Mouse (Mus musculus): ENCODE measurements around the gene Mbl2.
"Not testable (repeated sequence)": the region's sequence is repeated elsewhere in the genome, so short reads cannot be mapped to it uniquely, and the experiment has no call there.

The Mbl2 gene

DNA sequence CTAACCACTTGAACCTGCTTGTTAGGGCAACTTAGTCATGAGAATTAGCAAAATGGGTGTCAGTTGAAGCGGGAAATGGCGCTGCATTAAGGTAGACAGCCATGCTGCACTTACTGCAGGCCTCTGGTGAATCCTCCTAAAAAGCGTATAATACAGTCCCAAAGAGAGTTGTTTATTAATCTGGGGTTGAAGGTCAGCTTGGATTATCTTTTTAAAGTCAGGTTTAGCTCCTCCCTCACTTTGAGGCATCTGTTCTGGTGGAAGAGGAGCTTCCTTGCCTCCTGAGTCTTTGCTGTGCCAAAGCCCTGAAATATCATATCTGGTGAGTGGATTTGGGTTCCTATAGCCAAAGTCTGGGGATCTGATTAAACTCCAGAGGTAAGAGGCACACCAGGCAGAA lies at the start of gene Mbl2:
Mbl2 (plus strand) TSS at position 252 of the 400 bp plus-strand sequence.
- DNase-seq (ENCODE audit: low read depth in 1 of 2, low spot score in 2 of 2): no peak

DNA sequence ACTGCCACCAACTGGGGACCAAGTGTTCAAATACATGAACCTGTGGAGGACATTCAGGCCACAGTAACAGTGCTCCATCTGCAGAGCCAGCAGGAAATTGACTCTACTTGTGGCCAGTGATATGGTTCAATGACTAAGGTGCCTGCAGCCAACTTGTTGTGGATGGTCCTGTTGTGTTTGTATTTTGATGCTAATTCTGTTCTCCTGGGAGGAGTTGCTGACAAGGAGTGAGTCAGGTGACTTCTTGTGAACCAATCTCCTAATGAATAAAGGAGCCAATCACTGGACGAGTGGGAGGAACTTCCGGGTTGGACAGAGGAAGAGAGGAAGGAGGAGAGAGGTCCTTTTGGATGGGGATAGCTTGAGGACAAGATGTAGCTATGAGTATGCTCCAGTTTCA lies 47.2 kb upstream of the Mbl2 start:
- DNase-seq (ENCODE audit: low read depth in 1 of 2, low spot score in 2 of 2): no peak

DNA sequence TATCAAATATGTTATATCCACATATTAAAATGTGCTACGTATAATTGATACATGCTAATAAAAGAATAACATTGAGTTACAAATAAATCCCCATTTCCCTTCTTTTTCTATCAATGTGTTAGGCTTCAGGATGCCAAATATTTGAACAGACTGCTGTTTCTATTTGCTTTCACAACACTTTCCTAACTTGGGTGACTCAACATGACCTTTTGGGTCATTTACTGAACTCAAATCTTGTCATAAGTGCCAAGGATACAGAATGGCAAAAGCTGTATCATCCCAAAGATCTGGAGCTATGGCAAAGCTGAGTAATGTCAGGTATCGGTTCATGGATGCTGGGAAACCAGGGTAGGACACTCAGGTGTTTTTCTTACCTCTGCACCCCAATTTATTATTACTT lies 45.5 kb upstream of the Mbl2 start:
- no peak for DNase-seq (ENCODE audit: low read depth in 1 of 2, low spot score in 2 of 2)

DNA sequence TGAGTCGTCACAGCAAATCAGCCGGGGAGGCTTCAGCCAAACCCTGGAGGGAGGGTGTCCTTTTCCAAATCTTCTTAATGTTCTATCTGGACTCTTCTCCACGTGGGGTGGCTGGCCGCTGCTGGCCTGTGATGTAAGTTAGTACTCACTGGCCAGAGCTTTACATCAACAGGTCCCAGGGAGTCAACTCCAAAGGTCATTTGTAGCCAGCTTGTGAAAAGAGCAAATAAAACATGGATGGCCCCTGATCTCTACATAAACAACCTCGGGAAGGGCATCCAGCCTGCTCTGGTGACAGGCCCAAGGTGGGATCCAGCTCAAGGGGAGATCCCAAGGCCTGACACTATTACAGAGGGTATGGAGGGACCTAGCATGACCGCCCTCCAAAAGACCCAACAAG lies 37.7 kb upstream of the Mbl2 start:
- no peak for DNase-seq (ENCODE audit: low read depth in 1 of 2, low spot score in 2 of 2)

DNA sequence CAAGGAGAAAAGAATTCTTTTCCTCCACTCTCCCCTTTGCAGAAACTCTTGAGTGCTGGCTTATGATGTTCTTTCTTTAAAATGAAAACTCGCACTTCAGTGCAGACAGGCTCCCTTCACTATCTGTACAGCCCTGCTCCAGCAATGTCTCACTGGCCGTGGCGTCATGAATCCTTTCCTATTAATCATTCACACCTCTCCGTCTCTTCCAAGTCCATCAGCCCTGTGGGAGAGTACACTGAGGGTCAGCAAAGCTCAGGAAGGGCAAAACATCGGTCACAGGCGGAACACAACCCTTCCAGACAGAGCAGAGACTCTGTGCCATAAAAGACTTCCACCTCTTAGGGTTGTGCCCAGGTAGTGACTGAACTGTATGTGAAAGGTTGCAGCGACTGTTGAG lies 30.6 kb upstream of the Mbl2 start:
- DNase-seq (ENCODE audit: low read depth in 1 of 2, low spot score in 2 of 2): no peak

DNA sequence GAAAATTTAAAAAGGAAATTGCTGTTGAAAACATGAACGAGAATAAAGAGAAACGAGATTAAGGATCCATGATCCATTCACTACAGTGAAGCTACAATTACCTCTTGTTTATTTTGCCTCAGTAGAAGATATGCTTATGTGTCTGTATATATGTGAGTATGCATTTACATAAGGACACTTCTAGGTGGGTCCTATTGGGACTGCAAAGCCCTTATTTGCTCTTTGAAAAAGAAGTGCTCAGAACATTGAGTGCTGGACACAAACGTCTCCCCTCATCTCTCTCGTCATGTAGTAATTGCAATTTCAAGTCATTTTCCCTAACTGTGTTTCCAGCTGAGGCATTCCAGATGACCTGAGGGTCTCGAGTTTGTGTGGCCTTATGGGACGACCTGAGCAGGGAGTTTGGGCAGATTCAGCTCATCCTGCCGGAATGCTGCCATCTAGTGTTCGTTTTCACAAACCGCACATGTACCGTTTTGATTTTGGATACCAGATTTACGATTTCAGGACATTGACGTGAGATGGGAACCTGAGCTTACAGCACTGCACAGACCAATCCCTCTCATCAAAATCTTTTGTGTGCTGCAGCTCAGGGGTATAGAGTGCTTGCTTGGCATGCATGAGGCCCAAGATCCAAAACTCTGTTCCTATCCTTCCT lies 27.5 kb upstream of the Mbl2 start:
- no peak for DNase-seq (ENCODE audit: low read depth in 1 of 2, low spot score in 2 of 2)

DNA sequence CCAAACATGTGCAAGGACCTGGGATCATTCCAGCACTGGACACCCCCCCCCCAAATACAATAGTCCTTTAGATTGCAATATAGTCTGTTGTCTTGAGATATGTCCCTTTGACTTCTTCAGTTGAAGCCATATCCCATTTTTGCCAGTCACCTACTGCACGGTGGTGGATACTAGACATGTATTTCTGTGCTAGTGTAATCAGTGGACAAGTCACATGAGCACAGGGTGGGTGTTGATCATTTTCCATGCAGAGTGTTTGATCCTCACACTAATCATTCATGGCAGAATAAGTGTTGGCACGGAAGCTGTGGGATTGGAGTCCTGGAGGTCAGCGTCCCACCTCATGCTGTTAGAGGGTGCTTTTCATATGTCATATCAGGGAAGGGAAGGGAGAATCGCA lies 26.9 kb upstream of the Mbl2 start:
- no peak for DNase-seq (ENCODE audit: low read depth in 1 of 2, low spot score in 2 of 2)

DNA sequence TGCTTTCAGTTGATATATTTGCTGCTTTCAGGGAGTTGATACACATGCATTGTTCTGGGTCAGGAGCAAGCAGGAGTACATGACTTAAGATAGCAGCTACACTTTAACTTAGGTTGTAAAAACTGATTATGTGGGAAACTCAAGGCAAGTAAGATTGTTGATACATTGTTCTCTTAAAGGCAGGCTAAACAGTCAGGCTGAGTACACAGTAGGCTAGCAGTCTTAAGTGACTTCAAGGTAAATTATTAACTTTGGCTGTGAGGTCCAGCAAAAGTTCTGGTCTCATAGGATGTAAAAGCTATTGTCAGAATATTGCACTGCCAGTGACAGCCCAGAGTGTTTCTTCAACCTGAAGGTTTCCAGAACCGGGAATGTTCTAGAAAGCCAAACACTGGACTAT lies 25.8 kb upstream of the Mbl2 start:
- DNase-seq (ENCODE audit: low read depth in 1 of 2, low spot score in 2 of 2): no peak

DNA sequence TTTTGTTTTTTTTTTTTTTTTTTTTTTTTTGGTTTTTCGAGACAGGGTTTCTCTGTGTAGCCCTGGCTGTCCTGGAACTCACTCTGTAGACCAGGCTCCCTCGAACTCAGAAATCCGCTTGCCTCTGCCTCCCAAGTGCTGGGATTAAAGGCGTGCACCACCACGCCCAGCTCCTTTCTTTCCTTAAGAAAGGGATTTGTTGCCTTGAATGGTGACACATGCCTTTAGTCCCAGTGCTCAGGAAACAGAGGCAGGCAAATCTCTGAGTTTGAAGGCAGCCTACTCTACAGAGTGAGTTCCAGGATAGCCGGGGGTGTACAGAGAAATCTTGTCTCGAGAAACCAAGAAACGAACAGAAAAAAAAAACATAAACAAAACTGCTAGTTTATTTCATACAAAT lies 23.7 kb upstream of the Mbl2 start:
- not testable (repeated sequence) for DNase-seq (ENCODE audit: low read depth in 1 of 2, low spot score in 2 of 2)

DNA sequence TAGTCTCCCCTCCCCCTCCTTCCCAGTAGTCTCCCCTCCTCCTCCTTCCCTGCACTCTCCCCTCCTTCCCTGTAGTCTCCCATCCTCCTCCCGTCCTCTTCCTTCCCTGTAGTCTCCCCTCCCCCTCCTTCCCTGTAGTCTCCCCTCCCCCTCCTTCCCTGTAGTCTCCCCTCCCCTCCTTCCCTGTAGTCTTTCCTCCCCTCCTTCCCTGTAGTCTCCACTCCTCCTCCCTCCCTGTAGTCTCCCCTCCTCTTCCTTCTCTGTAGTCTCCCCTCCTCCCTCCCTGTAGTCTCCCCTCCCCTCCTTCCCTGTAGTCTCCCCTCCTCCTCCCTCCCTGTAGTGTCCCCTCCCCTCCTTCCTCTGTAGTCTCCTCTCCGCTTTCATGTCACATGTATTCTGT lies 18.7 kb upstream of the Mbl2 start:
- DNase-seq (ENCODE audit: low read depth in 1 of 2, low spot score in 2 of 2): no peak

DNA sequence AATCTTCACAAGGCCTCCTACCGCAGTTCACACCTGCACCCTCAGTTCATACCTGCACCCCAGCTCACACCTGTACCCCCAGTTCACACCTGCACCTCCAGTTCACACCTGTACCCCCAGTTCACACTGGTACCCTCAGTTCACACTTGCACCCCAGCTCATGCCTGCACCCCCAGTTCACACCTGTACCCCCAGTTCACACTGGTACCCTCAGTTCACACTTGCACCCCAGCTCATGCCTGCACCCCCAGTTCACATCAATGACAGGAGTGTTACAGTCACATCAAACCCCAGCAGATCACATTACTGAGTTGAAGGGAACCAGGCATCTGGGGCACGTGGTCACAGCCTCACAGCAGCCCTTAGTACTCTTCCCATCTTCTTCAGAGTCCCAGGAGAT lies 17.0 kb upstream of the Mbl2 start:
- not testable (repeated sequence) for DNase-seq (ENCODE audit: low read depth in 1 of 2, low spot score in 2 of 2)

DNA sequence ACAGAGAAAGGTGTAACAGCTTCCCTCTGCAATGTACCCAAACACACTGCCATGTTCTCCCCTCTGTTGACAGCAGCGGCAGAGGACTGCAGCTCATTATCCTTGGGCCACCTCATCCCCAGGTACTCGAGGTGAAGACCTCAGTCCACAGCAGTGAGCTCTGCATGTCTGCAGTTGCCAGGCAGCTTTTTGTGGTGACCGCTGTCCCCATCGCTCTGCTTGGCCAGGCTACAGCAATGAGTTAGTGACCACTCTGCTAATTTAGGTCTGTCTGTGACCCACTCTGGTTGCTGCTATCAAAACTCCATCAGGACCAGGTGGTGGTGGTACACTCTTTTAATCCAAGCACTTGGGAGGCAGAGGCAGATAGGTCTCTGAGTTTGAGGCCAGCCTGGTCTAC lies 16.6 kb upstream of the Mbl2 start:
- DNase-seq (ENCODE audit: low read depth in 1 of 2, low spot score in 2 of 2): no peak

DNA sequence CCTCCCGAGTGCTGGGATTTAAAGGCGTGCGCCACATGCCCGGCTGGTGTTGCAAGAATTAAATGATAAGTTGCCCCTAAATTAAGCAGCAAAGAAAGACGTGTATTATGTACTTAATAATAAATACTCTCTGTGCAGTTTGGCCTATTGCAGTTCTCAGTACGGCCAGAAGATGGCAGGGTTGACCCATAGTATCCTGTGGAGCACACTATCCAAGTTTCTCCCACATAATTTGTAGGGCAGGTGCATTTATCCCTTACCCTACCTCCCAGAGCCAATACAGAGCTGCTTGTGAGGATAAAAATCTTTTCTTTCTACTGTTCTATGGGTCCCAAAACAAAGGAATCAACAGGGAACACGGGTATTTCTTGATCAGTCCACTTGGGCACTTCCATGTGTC lies 15.4 kb upstream of the Mbl2 start:
- DNase-seq (ENCODE audit: low read depth in 1 of 2, low spot score in 2 of 2): no peak

DNA sequence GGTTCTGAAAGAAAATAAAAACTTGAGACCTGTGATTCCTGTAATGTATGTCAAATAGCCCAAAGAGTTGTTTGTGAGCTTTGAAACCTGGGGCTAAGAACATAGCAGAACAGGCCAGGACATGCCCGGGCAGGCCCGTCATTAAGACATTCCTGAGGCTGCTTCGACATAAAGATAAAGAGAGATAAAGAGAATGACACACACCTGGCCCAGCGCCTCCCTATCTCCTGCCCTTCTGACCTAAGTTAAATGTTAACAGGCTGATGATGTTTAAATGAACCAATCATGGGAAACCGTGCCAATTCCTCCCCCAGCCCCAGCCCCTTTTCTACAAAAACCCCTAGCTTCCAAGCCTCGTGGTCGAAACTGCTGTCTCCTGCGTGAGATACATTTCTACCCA lies 10.1 kb upstream of the Mbl2 start:
- not testable (repeated sequence) for DNase-seq (ENCODE audit: low read depth in 1 of 2, low spot score in 2 of 2)

DNA sequence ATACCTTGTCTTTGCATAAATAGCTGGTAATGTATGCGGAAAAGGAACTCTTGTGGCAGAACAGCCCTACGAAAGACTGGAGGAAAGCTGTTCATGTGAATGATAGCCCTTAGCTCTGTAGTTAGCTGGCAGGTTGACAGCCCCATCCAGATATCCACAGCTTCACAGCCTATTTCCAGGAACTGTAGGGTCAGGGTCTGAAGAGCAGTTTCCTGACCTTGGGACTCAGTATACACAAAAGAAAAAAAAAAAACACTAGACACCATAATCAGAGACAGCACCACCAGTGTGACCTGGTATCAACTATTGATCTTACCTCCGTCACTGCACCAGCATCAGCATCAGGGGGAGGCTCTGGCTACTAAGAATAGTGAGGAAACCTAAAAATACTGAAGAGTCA lies 3.3 kb upstream of the Mbl2 start:
- no peak for DNase-seq (ENCODE audit: low read depth in 1 of 2, low spot score in 2 of 2)

DNA sequence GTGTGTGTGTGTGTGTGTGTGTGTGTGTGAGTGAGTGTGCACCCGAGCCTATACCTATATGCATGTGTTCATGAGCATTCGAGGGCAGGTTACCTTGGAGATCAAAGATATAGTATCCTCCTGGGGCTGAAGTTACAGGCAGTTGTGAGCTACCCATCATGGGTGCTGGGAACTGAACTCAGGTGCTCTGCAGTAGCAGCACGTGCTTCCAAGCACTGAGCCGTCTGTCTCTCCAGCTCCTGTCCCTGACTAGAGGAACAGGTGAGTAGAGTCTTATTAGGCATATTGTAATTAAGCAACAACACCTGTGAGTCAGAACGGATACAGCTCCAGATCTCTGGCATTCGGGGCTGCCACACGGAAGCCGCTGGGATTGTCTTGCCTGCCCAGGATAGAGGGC lies 1.7 kb downstream of the Mbl2 start:
- no peak for DNase-seq (ENCODE audit: low read depth in 1 of 2, low spot score in 2 of 2)

DNA sequence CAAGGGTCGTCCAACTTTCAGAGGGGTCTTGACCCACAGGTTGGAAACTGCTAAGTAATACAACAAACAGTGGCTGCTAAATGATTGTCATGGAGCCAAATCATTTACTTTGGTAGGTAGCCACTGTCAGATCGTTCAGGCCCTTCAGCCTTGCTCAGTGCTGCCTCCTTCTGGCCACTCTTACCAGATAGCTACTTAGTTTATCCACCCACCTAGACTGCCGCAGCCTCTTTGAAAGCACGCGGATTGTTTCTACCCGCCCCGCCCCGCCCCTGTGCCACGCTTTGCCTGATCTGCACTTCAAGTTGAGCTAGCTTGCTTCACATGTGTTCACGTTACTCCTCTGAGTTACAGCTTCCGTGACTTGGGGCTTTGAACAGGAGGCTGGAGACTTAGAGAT lies 14.6 kb downstream of the Mbl2 start:
- no peak for DNase-seq (ENCODE audit: low read depth in 1 of 2, low spot score in 2 of 2)

DNA sequence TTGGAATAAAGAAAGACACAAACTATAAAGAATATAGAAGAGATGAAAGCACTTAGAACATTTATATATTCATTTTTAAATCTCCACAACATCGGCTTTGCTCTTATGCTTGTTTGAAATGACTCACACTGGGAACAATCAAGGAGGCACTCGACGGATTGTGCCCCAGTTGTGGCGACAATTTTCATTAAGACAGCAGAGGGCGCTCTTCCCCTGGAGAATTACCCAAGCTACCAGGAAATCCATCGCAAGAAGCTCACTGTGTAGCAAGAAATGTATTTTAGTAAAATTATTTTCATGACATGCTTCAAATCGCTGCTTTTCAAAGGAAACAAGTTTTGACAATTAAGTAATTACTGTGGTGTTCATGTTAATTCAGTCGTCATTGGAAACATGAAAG lies 16.1 kb downstream of the Mbl2 start:
- DNase-seq (ENCODE audit: low read depth in 1 of 2, low spot score in 2 of 2): no peak

DNA sequence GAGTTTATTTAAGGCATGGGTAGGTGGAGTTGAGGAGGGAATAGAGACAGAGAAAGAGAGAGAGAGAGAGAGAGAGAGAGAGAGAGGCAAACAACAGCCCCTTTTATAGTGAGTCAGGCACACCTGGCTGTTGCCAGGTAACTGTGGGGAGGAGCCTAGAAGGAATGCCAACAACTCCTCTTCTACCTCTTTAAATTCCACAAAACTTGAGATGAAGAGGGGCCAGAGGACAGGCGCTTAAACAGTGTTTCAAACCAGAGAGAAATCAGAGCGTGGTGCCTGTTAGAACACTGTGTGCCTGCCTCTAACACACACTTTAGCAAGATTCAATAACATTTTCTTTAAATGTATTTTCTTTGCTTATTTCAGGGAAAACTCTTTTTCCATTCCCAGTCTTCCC lies 19.5 kb downstream of the Mbl2 start:
- DNase-seq (ENCODE audit: low read depth in 1 of 2, low spot score in 2 of 2): no peak

DNA sequence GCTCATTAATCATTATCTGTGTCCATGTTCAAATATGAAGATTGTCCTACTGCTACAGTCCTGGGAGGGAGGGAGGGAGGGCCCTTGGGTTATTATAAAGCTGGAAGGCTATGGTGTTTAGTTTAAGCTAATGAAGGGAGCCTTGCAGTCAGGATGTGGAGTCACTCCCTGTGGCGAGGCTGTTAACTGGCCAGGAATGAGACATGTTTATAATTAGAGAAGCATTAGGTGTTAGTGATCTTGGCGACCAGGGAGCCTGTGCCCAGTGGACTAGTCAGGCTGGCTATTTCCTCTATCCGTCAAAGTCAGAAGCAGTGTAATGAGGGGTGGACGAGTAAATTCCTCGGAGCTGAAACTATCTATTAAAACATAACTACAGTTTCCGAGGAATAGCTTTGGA lies 23.6 kb downstream of the Mbl2 start:
- DNase-seq (ENCODE audit: low read depth in 1 of 2, low spot score in 2 of 2): no peak

DNA sequence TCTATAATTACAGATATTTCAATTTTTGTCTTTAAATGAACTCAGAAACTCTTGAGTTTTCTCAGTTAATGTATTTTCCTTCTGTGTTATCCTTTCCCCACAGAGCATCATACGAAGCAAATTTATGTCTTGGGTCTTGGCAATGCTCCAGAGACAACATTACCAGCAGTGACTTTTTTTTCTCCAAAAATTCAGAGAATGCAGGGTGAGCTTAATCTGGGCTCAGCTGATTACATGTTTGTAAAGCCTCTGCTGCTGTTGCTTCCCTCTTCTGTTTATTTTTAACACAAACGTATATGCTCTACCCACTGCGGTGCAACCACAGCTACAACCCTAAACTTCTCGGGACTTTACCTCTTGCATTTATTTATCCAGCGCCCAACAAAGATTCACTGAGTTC lies 48.4 kb downstream of the Mbl2 start:
- DNase-seq (ENCODE audit: low read depth in 1 of 2, low spot score in 2 of 2): no peak

DNA sequence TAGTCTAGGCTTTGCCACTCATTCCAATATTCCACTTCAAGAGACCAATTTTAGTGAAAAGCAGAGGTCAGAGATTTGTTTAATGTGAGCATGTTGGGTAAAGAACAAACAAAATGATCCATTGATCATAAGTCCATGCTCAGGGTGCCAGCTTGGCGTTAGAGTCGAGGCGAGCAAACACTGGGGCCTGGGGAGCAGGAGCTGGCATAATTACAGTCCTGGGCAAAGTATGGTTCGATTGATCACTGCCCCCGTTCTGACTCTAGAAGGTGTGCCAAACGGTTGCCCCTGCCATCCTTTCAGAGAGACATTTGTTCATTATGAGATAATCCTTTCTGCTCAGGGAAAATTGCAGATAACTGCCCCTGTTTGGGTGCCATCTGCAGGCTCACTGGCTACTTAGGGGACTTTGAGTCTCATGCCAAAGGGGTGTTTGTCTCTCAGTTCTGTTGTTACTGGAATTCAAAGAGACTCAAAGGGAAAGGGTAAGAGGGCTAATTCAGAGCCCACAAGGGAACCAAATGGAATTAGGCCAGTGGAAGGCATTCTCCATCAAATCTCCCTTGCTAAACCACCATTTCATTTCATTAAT lies 55.3 kb downstream of the Mbl2 start:
- no peak for DNase-seq (ENCODE audit: low read depth in 1 of 2, low spot score in 2 of 2)
